Mouse (Mus musculus): ENCODE measurements around the gene Clca3a2. TPM values are rescaled to one million over a fixed set of nuclear protein-coding genes. Genes with fewer than 3 reads are reported as not detected.

Clca3a2 gene
- polyA plus RNA-seq, 1 experiment from 2014 or later, result not detected

Other genes with a start within 250 kb of the Clca3a2 start
- 20.8 and 21.4 TPM in 2 replicates for gene Hs2st1, start 249.3 kb downstream of the Clca3a2 start, polyA plus RNA-seq (2016; fragmentation: Nextera tagmentation; extraction: Ambion mirVana)
- 491 and 495 TPM in 2 replicates for gene Selenof, start 249.2 kb downstream of the Clca3a2 start, polyA plus RNA-seq (2016; fragmentation: Nextera tagmentation; extraction: Ambion mirVana)
- gene Sh3glb1, start 99.2 kb downstream of the Clca3a2 start, polyA plus RNA-seq (2016; fragmentation: Nextera tagmentation; extraction: Ambion mirVana), result 101 and 103 TPM in 2 replicates
- 0.15 and 0.20 TPM in 2 replicates for gene Clca3a1, start 58.5 kb downstream of the Clca3a2 start, polyA plus RNA-seq (2016; fragmentation: Nextera tagmentation; extraction: Ambion mirVana)
- not detected in 2 replicates for gene Clca3b, start 29.9 kb upstream of the Clca3a2 start, polyA plus RNA-seq (2016; fragmentation: Nextera tagmentation; extraction: Ambion mirVana)
- gene Clca4b, start 113.0 kb upstream of the Clca3a2 start, polyA plus RNA-seq (2016; fragmentation: Nextera tagmentation; extraction: Ambion mirVana), result not detected in 2 replicates
- gene Clca4a, start 155.6 kb upstream of the Clca3a2 start, polyA plus RNA-seq (2016; fragmentation: Nextera tagmentation; extraction: Ambion mirVana), result 0.12 TPM in 1 of 2 replicates, not detected in the other
- not detected in 2 replicates for gene Clca1, start 213.3 kb upstream of the Clca3a2 start, polyA plus RNA-seq (2016; fragmentation: Nextera tagmentation; extraction: Ambion mirVana)

All from limb, embryonic 12.5 days (tissue).